Mouse (Mus musculus) layer of hippocampus, postnatal 25 days (tissue): ENCODE data around the gene Tunar. TPM values are rescaled to one million over a fixed set of nuclear protein-coding genes. Genes with fewer than 3 reads are reported as not detected.
A peak's percentile ranks its signal among the peaks of the same experiment; 100 is the strongest.

Experiments
- DNase-seq, 2 experiments: peaks; one replicate each; pipeline ENCODE4 v3.0.0; 2022; ENCODE audit warnings: mixed read lengths in 2 of 2, low spot score in 1 of 2; ENCODE audit errors: extremely low spot score in 1 of 2
- total RNA-seq, 2 experiments: library from RNA; stranded (reverse); gene quantifications; 2 replicates each; pipeline ENCODE4 v1.2.3; 2021

The Tunar gene
- total RNA-seq, 2 experiments from 2014 or later = 18.9 to 19.4 TPM

GRCm38 (mm10) chr12:105394671-105395070, 61.0 kb downstream of the Tunar start:
- DNase-seq = no peak

GRCm38 (mm10) chr12:105398172-105398571, 64.5 kb downstream of the Tunar start:
- DNase-seq = no peak

DNA sequence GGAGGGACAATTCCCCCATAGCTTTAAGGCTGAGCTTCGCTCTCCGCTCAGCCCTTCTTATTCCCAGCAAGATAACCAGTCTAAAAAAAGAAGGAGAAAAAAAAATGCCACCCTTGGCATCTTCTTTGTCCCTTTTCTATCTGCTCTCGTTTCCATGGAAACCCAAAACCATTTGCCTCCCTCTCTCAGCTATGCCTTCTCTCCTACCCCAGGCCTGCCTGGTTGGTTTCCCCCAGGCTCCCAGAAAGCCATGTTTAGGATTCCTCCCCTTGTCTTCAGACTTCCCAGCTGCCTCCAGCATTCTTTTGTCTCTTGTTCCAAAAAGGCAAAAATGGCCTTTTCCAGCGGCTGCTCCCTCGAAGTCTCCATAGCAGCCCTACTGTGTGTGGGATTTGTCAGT, 70.1 kb downstream of the Tunar start:
- no peak for DNase-seq

DNA sequence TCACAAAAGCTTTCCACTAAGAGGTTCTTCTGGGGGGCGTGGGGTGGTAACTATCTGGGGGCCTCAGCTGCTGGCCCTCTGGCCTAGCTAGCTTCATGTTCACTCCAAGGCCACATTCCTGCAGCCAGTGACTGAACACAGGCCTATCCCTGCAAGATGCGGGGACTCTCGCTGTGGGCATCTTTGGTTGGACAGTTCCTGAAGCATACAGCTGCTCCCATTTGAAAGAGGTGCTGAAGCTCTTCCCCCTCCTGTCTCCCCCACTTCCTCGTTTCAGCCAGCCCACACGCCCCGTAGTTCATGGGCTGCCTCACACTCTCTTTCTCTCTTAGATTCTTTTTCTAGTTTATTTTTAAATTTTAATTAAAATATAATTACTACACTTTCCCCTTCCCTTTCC, 72.3 kb downstream of the Tunar start:
- no peak for DNase-seq

DNA sequence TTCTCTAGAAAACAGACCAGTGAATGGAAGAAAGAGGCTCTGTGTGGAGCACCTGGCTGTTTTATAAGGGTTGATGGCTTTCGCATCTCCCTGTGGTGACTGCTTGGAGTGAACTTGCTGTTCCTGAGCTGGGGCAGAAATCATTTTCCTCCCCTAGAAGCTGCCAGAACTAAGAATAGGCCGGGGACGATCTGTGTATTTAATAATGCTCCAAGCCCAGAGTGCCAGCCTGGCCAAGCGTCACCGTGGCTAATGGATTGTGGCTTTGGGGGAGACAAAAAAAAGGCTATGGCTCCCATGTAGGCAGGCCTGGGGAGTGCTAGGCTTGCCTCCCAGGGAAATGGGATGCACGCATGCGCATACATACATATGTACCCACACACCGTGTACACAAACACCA, 80.2 kb downstream of the Tunar start:
- DNase-seq = no peak

DNA sequence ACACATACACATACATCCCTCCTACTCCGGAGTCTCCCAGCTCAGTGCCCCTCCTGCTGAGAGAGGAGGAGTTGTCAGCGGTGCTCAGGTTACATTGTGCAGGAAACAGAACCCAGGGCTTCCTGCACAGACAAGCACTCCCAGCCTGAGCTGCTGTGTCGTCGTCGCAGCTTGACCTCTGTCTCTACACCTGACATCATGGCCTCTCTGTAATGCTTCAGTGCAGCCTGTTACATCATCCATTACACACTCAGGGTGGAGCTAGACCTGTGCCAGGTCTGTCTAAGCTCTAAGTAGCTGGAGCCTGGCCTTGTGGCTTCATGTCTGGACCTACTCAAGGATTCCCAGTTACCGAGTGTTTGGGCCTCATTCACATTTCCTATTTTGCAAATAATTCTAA, 86.8 kb downstream of the Tunar start:
- no peak for DNase-seq

DNA sequence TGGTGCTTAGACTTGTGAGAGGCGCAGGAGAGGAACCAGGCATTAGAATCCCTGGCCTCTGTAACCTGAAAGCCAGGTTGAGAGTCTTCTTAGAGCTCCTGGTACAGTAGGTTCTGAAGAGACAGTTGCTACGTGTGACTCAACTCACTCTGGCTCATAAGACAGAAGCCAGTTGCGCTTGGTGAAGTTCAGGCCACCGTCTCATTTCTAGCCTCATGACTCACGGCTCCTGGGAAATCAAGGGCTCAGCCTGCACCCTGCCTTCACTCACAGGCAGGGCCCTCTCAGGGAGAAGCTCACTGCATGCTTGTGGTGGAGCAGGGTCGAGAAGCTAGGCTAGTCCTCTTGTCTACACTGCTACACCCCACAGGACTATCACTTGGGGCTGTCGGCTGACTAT, 92.9 kb downstream of the Tunar start:
- DNase-seq = no peak

DNA sequence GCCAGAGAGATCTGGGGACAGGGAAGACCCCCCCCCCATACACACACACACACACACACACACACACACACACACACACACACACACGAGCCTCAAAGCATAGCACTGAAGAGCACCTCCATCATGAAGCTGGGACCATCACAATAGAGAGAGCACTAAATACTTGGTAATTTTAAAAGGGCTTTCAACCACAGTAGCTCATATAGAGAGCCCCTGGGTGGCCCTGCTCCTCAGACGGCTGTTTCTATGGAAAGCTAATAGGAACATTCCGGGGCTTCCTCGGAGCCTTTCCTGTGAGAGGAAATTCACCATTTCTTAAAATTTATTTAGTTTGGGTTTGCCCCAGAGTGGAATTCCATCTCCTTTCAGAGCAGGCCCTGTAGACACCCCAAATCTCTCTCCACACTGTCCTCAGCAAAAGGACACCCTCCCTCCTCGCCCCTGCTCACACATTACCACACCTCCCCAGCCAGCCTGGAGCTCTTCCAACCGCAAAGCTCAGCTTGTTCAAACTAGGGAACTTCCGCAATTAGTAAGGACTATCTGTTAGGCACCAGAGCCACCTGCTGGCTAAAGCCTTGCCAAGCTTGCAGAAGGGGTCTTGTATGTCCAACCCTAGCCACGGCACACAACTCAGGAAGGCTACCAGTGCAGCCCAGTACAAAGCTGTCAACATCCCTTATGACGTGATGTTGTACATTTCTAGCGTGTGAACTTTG, 93.5 kb downstream of the Tunar start:
- DNase-seq = peak; percentile 68 to 77

- no peak for DNase-seq
These were observed 98.2 kb downstream of the Tunar start for GRCm38 (mm10) chr12:105431872-105432271.

GRCm38 (mm10) chr12:105432807-105433206, 99.1 kb downstream of the Tunar start:
- no peak for DNase-seq

Other genes starting within 250 kb of the Tunar start
- gene Tcl1b2, start 187.9 kb upstream of the Tunar start, total RNA-seq = not detected
- not detected for gene Tcl1b1, start 174.2 kb upstream of the Tunar start, total RNA-seq
- not detected for gene Tcl1b5, start 157.5 kb upstream of the Tunar start, total RNA-seq
- not detected for gene Tcl1b3, start 142.8 kb upstream of the Tunar start, total RNA-seq
- not detected for gene Tcl1b4, start 131.9 kb upstream of the Tunar start, total RNA-seq
- not detected for gene Tcl1, start 111.1 kb upstream of the Tunar start, total RNA-seq
- gene D430019H16Rik, start 120.0 kb downstream of the Tunar start, total RNA-seq = 100 to 1,000 TPM; 122 to 131 TPM
- under 1 TPM; 0.31 to 0.44 TPM for gene Bdkrb2, start 229.4 kb downstream of the Tunar start, total RNA-seq